Mouse (Mus musculus) cerebellum, adult 2 months (tissue): ENCODE measurements around the gene Ppp1r12c.

Source experiments
- CTCF ChIP-seq: fragments of 200-500 bp; IDR thresholded peaks from 2 replicates; pipeline ENCODE4 v1.5.1; 2011; ENCODE audit warnings: low read depth, mild to moderate bottlenecking, control low read depth, low read length, moderate library complexity, borderline replicate concordance; ENCODE audit not compliant: insufficient read depth
- POLR2A ChIP-seq: fragments of 200-500 bp; IDR thresholded peaks from 2 replicates; pipeline ENCODE4 v1.6.1; 2011; ENCODE audit warnings: low read length, control low read depth, borderline replicate concordance; ENCODE audit not compliant: insufficient read depth

GRCm38 (mm10) chr7:4526341-4527301 lies 25.1 kb upstream of the Ppp1r12c start:
- TF ChIP-seq CTCF (peak; percentile 55; the same call in 1 of the 2 replicates), POLR2A (no peak)
